Mouse (Mus musculus) layer of hippocampus, adult 9-11 months (tissue): ENCODE measurements around the gene Rfx8.
"Not testable (repeated sequence)": the region's sequence is repeated elsewhere in the genome, so short reads cannot be mapped to it uniquely, and the experiment has no call there.

Experiments used
- DNase-seq: peaks from one replicate; pipeline ENCODE4 v3.0.0; 2022

Rfx8 gene

DNA sequence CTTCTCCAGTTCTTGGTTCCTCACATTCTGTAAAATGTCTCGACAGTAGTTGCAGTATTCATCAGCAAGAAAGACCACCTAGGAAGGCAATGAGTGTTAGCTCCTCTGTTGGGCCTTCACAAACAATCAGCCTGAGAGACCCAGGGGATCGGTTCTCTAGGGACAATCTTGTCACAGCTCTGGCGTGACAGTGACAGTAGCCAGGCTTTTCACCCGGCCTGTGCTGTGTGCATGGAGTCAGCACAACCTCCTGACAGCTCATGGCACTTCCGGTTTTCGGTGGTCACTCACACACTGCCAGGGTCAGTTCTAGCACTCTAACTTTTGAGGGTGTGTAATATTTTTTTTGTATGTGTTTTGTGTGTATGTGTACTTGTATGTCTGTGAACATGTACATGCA lies 32.2 kb downstream of the Rfx8 start:
- DNase-seq, result no peak

DNA sequence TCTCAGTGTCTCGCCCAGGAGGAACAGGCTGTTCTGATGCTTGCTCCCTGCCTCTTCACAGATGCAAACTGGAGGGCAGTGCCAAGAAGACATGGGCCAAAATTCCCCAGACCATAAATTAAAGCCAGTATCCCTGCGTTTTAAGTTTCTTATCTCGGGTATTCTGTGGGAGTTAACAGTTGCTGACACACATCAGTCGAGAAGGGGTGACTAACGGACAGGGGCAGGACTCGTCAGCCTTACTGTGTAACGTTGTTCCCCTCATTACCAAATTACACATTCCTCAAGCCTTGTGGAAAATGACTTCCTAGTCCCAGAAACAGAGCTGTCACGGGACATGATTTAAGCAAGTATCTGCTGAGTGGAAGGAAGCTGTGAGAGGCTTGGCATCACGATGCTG lies 33.5 kb downstream of the Rfx8 start:
- no peak for DNase-seq

GRCm38 (mm10) chr1:39685841-39686240 lies 35.0 kb downstream of the Rfx8 start:
- peak; percentile 77 for DNase-seq

- no peak for DNase-seq
Measured at GRCm38 (mm10) chr1:39681638-39682037, 39.2 kb downstream of the Rfx8 start.

DNA sequence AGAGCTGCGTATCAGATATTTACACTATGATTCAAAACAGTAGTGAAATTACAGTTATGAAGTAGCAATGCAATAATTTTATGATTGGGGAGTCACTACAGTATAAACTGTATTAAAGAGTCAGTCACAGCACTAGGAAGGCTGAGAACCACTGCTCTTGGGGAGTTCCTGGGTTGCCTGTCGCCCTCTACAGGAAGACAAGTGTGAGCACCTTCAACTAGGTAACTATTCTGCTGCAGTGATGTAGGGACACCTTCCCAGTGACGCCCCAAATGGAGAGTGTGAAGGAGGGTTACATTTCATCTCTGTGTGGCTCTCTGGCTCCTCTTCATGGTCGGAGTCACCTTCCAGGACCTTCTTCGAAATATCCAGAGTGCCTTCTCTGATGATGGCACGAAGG lies 40.3 kb downstream of the Rfx8 start:
- DNase-seq, result no peak

GRCm38 (mm10) chr1:39678883-39679282 lies 41.9 kb downstream of the Rfx8 start:
- no peak for DNase-seq

DNA sequence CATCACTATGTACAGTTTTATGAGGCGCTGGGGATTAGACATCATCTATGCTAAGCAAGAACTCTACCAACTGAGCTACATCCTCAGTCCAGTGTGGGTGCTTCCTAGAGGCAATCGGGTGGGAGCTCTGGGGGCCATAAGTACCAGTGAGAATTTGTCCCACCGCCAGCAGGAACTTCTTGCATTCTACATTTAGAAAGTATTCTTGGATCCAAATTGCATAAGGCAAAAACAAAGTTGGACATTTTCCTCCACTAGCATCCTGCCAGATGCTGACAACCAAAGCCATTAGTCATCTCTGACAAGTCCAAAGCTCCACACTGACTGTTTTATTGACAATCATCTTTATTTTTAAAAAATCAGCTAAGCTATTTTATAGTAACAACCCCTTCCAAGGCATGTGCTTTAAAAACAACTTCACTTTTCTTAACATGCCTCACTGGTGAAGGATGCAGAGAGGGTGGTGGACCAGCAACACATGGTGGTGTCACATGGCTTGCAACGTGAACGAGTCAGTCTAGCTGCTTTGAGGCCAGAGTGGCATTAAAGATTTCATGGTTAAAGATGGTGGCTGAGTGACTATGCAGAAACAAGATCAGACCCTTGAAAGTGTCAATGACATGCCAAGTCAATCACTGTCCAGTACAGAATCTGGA lies 44.4 kb downstream of the Rfx8 start:
- no peak for DNase-seq

DNA sequence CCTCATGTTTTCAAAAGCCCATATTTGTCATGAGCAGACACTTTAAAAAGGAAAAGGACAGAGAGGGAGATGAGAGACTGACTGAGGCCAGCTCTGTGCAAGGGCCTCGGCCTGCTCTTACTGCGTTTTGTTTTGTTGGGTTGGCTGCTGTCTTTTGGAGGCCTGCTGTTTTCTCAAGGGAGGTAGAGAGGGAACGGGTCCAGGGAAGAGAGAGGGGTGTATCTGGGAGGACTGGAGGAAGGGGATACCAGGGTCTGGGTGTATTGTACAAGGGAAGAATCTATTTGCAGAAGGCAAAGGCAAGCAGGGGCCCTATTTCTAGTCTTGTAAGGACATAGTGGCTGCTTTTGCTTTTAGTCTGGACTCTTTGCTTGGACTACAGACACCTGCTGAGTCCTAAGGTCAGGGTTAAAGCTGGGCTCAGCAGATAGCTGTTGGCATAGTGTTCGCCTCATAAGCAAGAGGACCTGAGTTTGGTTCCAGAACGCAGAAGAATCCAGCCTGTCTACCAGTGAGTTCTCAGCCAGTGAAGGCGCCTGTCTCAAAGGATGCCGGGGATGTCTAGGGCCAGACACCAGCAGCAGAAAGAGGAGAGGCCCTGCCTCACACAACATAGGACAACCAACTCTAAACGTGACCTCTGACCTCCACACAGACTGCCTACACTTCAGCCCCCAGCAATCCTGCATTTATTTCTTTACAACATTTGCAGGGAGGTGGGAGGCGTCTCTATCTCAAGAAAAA lies 48.3 kb downstream of the Rfx8 start:
- no peak for DNase-seq

- DNase-seq, result no peak
Measured at GRCm38 (mm10) chr1:39670211-39670935, 50.4 kb downstream of the Rfx8 start.

DNA sequence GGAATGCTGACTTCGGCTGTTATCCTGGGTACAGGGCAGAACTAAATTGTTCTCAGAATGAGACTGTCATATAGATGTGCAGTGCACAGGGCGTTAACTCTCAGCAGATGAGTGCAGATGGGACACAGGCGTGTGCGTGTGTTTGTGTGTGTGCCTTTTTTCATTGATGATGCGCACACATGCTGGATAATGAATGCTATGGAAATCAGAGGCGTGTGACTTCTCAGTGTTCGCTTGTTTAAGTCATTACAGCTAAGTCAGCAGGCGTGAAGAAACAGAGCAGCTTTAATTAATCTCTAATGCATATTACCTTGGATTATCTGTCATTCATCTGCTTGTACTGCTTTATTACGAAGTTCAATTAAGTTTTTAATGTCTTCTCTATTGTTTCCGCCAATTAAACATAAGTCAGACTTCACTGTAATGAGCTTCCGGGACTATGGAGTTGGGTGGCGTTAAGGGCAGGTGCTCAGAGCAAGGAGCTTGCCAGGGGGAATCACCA lies 54.0 kb downstream of the Rfx8 start:
- no peak for DNase-seq

DNA sequence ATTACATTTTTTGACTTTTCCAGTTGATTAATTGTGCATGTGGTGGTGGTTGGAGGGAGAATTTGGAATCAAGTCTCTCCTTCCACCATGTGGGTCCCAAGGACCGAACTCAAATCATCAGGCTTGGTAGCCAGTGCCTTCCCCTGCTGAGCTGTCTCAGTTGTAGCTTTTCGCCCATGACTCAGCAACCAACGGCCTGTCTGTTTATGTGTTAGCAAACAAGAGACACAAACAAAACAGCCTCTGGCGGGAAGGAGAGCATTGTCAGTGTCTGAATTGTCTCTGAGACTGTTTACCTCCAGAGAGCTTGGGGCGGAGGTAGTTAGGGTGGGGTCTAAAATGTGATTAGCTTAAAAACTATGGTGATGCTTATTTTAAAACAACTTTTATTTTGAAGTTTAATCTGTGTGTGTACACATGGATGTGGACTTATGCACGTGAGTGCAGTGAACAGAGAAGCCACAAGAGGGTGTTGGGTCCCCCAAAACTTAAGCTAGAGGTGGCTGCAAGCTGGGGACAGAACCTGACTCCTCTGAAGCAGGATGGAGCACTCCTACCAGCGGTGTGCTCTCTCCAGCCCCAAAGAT lies 56.7 kb downstream of the Rfx8 start:
- DNase-seq, result no peak

DNA sequence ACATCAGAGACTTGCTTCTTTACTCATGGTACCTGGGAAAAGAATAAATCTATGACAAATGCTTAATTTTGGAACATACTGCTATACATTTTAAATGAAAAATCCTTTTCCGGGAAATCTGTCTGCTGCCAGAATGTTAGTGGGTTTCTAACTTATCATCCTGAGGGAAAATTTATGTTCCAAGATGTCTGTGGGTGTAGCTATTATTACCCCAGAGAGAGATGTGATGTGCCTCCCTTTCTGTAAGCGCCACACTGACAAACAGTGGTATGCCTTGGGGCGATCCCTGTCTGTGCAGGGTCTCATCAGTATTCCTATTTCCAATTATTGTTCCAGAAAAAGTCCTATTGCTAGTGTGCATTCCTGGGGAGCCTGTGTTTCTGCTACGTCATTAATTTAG lies 57.7 kb downstream of the Rfx8 start:
- no peak for DNase-seq

DNA sequence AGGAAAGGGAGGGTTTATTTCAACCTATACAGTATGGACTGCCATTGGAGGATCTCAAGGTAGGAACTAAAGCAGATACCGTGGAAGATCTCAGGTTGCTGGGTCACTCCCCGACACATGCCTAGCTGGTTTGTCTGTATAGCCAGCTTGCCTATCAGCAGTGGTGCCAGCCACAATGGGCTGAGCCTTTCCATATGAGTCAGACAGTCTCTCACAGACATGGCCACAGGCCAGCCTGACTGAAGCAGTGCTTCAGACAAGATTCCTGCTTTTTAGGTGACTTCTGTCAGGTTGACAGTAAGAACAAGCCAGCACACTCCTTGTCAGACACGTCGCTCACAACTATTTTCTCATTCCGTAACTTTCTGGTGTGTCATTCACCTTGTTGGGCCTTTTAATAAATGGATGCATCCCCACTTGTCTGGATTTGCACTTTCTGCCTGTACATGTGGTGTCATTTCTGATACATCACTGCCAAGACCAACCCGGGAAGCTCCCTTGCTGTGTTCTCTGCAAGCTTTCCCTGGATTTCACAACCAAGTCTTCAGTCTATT lies 63.7 kb downstream of the Rfx8 start:
- DNase-seq, result no peak

DNA sequence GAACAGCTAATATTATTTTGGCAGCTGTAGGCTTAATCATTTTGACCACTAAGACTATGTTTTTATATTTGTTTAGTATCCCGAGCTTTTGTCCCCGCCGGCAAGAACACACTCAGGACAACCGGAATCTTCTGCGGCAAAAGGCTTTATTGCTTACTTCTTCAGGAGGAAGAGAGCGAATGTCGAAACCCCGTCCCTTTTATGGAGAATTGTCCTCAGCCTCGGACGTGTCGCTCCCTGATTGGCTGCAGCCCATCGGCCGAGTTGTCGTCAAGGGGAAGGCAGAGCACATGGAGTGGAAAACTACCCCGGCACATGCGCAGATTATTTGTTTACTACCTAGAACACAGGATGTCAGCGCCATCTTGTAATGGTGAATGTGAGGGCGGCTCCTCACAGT lies 65.9 kb downstream of the Rfx8 start:
- not testable (repeated sequence) for DNase-seq

DNA sequence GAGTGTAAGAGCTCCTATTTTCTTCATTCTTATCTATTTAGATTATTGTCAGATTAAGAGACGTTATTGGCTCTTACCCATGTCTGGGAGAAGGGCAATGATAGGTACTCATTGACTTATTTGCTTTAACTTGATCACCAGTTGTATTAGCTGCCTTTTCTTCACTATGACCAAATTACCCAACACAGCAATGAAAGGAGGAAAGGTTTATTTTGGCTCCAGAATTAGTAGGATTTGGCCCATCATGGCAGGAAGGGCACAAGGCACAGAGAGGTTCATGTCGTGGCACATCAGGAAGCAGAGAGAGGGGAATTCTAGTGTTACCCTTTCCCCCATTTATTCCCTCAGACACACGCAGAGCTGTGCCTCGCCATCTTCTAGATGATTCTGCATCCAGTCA lies 67.8 kb downstream of the Rfx8 start:
- DNase-seq, result no peak

- no peak for DNase-seq
Measured at GRCm38 (mm10) chr1:39651241-39651548, 69.6 kb downstream of the Rfx8 start, which contains the start of gene Creg2. TSS of gene Creg2 (minus strand) at chr1:39651474.

DNA sequence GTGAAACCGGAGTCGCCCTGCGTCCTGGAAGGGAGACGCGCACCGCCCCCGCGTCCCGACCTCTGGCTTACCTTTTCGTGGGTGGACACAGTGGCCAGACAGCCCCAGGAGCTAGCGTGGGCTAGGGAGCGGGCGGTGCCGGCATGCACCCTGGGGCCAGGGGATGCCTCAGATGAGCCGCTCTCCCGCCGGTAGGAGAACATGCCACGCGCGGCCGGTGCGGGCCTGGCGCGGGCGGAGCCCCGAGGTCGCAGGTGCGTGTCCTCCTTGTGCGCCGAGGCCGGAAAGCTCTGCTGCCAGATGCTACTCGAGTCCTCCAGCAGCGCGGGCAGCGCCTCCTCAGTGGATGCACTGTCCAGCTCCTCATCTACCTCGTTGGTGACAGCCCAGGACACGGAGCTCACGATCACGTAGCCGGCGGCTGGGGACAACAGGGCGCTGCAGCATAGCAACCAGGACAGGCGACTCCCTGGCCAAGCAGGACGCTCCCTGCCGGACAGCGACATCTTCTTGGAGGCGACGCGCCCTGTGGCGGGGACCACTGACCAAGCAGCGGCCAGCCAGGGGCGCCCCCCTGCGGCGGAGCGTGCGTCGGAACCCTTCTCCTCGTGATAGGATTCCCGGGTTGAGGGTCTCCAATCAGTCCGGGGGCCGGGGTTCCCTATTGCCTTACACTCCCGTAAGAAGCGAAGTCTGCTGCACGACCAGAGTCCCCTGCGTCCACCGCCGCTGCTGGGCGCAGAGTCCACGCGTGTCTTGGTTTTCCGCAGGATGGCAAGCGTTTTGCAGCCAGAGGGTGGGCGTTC lies 70.2 kb downstream of the Rfx8 start:
- DNase-seq, result peak; percentile 75

GRCm38 (mm10) chr1:39649691-39650434 lies 70.9 kb downstream of the Rfx8 start:
- peak; percentile 77 for DNase-seq

- DNase-seq, result no peak
Measured at GRCm38 (mm10) chr1:39648584-39648983, 72.2 kb downstream of the Rfx8 start.

DNA sequence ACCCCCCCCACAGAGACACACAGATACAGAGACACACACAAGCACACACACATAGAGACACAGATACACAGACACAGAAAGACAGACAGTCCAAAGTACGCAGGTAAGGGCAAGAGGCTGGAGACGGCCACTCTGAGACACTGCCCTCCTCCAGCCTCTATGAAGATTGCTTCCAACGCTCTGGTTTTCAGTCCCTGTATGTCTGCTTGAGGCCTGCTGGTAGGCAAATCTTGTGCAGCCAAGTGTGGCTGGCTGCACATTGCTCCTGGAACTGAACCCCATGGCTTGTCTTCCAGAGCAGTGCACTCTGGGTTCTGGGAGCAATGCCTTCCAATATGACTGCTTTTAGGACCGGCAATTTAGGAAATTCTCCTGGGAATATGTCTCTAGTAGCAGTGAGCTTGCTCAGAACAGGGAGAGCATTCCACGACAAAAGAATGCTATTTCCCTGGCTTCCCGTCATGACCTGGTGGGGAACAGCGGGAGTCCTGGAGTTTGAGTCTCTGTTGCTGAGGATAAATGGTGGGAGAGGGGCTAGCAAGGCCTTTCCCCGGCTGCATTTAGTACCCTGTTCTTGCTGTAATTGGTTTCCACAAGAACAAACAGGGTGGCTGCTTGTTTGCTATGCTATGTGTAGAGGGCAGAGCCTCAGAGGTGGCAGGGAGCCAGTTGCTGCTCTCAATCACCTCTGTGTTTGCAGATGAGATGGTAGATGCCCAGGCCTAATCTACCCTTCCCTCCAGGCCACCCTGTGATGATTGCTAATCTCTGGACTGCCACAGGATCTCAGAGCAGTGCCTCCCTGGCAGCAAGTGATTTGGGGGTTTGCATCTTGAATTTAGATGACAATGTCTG lies 74.7 kb downstream of the Rfx8 start:
- DNase-seq, result peak; percentile 73

GRCm38 (mm10) chr1:39644333-39644732 lies 76.5 kb downstream of the Rfx8 start:
- no peak for DNase-seq
